Mouse (Mus musculus): ENCODE measurements around the gene Pdia3. TPM values are rescaled to one million over a fixed set of nuclear protein-coding genes. Genes with fewer than 3 reads are reported as not detected.
"Not testable (repeated sequence)": the region's sequence is repeated elsewhere in the genome, so short reads cannot be mapped to it uniquely, and the experiment has no call there.

Gene Pdia3
- polyA plus RNA-seq, 1 experiment from 2014 or later: 491 TPM

DNA sequence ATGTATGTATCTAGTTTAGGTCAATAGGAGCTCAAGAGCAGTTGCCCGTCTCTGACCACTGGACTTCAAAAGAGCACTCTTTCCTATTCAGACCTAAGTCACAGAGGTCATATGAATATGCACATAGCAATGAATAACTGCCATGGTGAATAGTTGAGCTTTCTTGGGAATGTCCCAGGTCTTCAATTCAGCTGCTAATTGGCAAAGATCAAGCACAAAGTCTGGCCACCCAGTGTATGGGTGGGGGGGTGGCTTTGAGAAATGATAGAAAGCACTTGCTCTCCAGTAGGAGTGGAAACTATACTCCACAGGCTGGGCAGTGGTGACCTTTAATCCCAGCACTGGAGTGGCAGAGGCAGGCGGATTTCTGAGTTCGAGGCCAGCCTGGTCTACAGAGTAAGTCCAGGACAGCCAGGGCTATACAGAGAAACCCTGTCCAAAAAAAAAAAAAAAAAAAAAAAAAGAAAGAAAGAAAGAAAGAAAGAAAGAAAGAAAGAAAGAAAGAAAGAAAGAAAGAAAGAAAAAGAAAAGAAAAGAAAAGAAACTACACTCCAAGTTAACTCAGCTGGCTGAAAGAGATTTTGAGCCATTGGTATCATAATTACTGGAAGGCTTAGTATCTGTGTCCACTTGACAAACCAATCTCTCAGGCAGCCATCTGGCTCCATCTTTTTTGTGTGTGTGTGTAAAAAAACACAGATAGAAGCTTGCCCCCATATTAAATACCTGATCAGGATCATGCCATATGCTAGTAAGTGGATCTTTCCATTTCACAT lies 64.1 kb downstream of the Pdia3 start:
- Histone ChIP-seq H3K4me2 (no peak overlapping the region), H3K9ac (ENCODE audit: low read depth, low read length) (no peak overlapping the region), H3K9me3 (ENCODE audit: control insufficient read depth, low read length) (no peaks in the 10 kb centered on the region), H3K36me3 (ENCODE audit: control insufficient read depth, insufficient read depth, low read length) (no peaks in the 10 kb centered on the region), H3K4me3 (ENCODE audit: low read depth, low read length) (no peak overlapping the region), H3K27ac (ENCODE audit: low read depth, low read length) (no peak overlapping the region), H3K4me1 (replicated peaks; ENCODE audit: control insufficient read depth, insufficient read depth, low read length) (no peaks in the 10 kb centered on the region), H3K27me3 (replicated peaks; ENCODE audit: control insufficient read depth, insufficient read depth, low read length) (no peaks in the 10 kb centered on the region)
- no peak for DNase-seq (ENCODE audit: low spot score)
- ATAC-seq (replicated peaks; ENCODE audit: low FRiP score): no peak
- 82% methylated on average over 3 of the region's 3 CpGs for WGBS

DNA sequence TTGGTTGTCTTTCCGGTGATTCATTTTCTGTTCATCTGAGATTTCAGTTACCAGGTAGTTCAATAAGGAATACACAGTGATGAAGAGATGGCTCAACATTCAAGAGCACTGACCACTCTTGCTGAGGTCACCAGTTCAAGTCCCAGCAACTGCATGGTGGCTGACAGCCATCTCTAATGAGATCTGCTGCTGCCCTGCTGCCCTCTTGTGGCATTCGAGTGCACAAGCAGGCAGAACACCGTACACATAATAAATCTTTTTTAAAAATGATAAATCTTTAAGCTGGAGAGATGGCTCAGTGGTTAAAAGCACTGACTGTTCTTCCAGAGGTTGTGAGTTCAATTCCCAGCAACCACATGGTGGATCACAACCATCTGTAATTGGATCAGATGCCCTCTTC lies 66.9 kb downstream of the Pdia3 start:
- H3K27me3 ChIP-seq (replicated peaks; ENCODE audit: control insufficient read depth, insufficient read depth, low read length): no peaks in the 10 kb centered on the region
- no peak overlapping the region for H3K4me3 ChIP-seq (ENCODE audit: low read depth, low read length)
- H3K4me2 ChIP-seq: no peak overlapping the region
- H3K4me1 ChIP-seq (replicated peaks; ENCODE audit: control insufficient read depth, insufficient read depth, low read length): no peaks in the 10 kb centered on the region
- 48% methylated on average over 3 of the region's 3 CpGs for WGBS
- DNase-seq (ENCODE audit: low spot score) (no peak), ATAC-seq (replicated peaks; ENCODE audit: low FRiP score) (no peak; the same call in 1 of the 2 replicates)
- no peak overlapping the region for H3K27ac ChIP-seq (ENCODE audit: low read depth, low read length)
- no peak overlapping the region for H3K9ac ChIP-seq (ENCODE audit: low read depth, low read length)
- no peaks in the 10 kb centered on the region for H3K9me3 ChIP-seq (ENCODE audit: control insufficient read depth, low read length)
- H3K36me3 ChIP-seq (ENCODE audit: control insufficient read depth, insufficient read depth, low read length): no peaks in the 10 kb centered on the region

DNA sequence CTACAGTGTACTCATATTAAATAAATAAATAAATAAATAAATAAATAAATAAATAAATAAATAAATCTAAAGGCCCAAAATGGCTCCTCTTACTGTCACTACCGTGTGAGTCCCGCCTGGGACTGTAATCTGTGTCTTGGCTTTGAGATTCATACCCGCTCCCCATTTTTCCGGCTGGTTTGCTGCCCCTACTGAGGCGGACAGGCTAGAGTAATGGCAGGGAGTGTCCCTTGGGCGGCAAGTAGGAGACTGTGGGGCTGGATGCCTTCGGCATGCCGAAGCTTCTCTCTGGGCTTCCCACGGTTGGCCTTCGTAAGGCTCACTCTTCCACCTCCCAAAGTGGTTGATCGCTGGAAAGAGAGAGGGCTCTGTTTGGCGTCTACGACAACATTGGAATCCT lies 67.3 kb downstream of the Pdia3 start:
- H3K4me2 ChIP-seq; H3K36me3 ChIP-seq (ENCODE audit: control insufficient read depth, insufficient read depth, low read length); DNase-seq (ENCODE audit: low spot score); H3K4me3 ChIP-seq (ENCODE audit: low read depth, low read length); H3K9ac ChIP-seq (ENCODE audit: low read depth, low read length); H3K9me3 ChIP-seq (ENCODE audit: control insufficient read depth, low read length); H3K27ac ChIP-seq (ENCODE audit: low read depth, low read length); ATAC-seq (replicated peaks; ENCODE audit: low FRiP score); H3K27me3 ChIP-seq (replicated peaks; ENCODE audit: control insufficient read depth, insufficient read depth, low read length); H3K4me1 ChIP-seq (replicated peaks; ENCODE audit: control insufficient read depth, insufficient read depth, low read length): not testable (repeated sequence)
- 83% methylated on average over 13 of the region's 13 CpGs for WGBS

DNA sequence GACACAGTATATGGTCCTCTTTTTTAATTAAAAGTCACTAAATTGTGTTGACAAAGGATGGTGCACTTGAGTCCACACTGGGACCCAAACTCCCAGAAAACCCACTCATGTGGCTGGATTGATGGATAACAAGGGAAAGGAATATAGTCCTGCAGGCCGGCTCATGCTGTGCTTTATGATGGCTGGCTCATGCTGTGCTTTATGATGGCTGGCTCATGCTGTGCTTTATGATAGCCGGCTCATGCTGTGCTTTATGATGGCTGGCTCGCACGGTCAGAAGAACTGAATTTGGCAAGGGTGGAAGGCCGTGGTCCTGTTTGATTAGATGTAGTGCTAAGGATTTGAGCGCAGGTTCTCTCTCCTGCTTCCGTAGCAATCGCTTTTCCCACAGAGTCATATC lies 70.0 kb downstream of the Pdia3 start:
- H3K9me3 ChIP-seq (ENCODE audit: control insufficient read depth, low read length): no peaks in the 10 kb centered on the region
- H3K4me3 ChIP-seq (ENCODE audit: low read depth, low read length): no peak overlapping the region
- 76% methylated on average over 8 of the region's 8 CpGs for WGBS
- H3K9ac ChIP-seq (ENCODE audit: low read depth, low read length): no peak overlapping the region
- no peak for DNase-seq (ENCODE audit: low spot score)
- H3K27me3 ChIP-seq (replicated peaks; ENCODE audit: control insufficient read depth, insufficient read depth, low read length): no peaks in the 10 kb centered on the region
- H3K27ac ChIP-seq (ENCODE audit: low read depth, low read length): no peak overlapping the region
- H3K36me3 ChIP-seq (ENCODE audit: control insufficient read depth, insufficient read depth, low read length): no peaks in the 10 kb centered on the region
- H3K4me1 ChIP-seq (replicated peaks; ENCODE audit: control insufficient read depth, insufficient read depth, low read length): no peaks in the 10 kb centered on the region
- ATAC-seq (replicated peaks; ENCODE audit: low FRiP score): no peak
- no peak overlapping the region for H3K4me2 ChIP-seq

DNA sequence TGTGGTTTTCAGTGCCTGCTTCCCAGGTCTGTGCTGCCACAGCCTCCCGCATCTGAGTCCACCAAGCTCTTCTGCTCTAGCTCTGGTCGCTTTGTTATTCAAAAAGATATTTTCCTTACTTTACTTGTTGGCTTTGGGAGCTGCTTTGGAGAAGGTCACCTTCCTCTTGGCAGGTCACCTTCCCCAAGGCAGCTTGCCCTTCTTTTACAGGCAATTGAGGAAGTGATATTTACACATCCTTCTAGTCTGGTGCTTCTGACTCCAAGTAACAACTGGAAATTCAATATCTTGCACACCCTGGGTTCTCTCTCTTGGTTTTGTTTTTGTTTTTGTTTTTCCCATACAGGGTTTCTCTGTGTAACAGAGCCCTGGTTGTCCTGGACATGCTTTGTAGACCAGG lies 70.8 kb downstream of the Pdia3 start:
- not testable (repeated sequence) for H3K4me1 ChIP-seq (replicated peaks; ENCODE audit: control insufficient read depth, insufficient read depth, low read length); H3K9me3 ChIP-seq (ENCODE audit: control insufficient read depth, low read length); H3K9ac ChIP-seq (ENCODE audit: low read depth, low read length); H3K4me2 ChIP-seq; H3K27ac ChIP-seq (ENCODE audit: low read depth, low read length); H3K4me3 ChIP-seq (ENCODE audit: low read depth, low read length); DNase-seq (ENCODE audit: low spot score); H3K36me3 ChIP-seq (ENCODE audit: control insufficient read depth, insufficient read depth, low read length); H3K27me3 ChIP-seq (replicated peaks; ENCODE audit: control insufficient read depth, insufficient read depth, low read length); ATAC-seq (replicated peaks; ENCODE audit: low FRiP score)
- WGBS: 80% methylated on average over 1 of the region's 2 CpGs

Small RNA genes within 50 kb of the gene (microRNA-seq; reads per million reads assigned to microRNA genes)
- not detected for gene Gm22953 (ENCODE audit: borderline number of aligned reads)

Other genes starting within 250 kb of the Pdia3 start
- gene Tubgcp4, start 243.1 kb upstream of the Pdia3 start, polyA plus RNA-seq (2014; fragmentation: Nextera tagmentation; extraction: Ambion mirVana): 50.4 and 51.0 TPM in 2 replicates
- 7.6 and 8.8 TPM in 2 replicates for gene Zscan29, start 242.7 kb upstream of the Pdia3 start, polyA plus RNA-seq (2014; fragmentation: Nextera tagmentation; extraction: Ambion mirVana)
- gene Trp53bp1, start 142.4 kb upstream of the Pdia3 start, polyA plus RNA-seq (2014; fragmentation: Nextera tagmentation; extraction: Ambion mirVana): 32.4 and 36.0 TPM in 2 replicates
- 1.5 and 2.1 TPM in 2 replicates for gene Map1a, start 124.2 kb upstream of the Pdia3 start, polyA plus RNA-seq (2014; fragmentation: Nextera tagmentation; extraction: Ambion mirVana)
- 9.6 and 10.1 TPM in 2 replicates for gene Ppip5k1, start 58.4 kb upstream of the Pdia3 start, polyA plus RNA-seq (2014; fragmentation: Nextera tagmentation; extraction: Ambion mirVana)
- 1.7 TPM in 2 replicates for gene Ckmt1, start 56.1 kb upstream of the Pdia3 start, polyA plus RNA-seq (2014; fragmentation: Nextera tagmentation; extraction: Ambion mirVana)
- not detected in 2 replicates for gene Strc, start 26.6 kb upstream of the Pdia3 start, polyA plus RNA-seq (2014; fragmentation: Nextera tagmentation; extraction: Ambion mirVana)
- 1.6 and 1.7 TPM in 2 replicates for gene Catsper2, start within 50 bp of the Pdia3 start, polyA plus RNA-seq (2014; fragmentation: Nextera tagmentation; extraction: Ambion mirVana)
- gene Ell3, start 30.5 kb downstream of the Pdia3 start, polyA plus RNA-seq (2014; fragmentation: Nextera tagmentation; extraction: Ambion mirVana): 2.6 and 4.3 TPM in 2 replicates
- 385 and 481 TPM in 2 replicates for gene Serf2, start 35.4 kb downstream of the Pdia3 start, polyA plus RNA-seq (2014; fragmentation: Nextera tagmentation; extraction: Ambion mirVana)
- 146 and 164 TPM in 2 replicates for gene Hypk, start 39.5 kb downstream of the Pdia3 start, polyA plus RNA-seq (2014; fragmentation: Nextera tagmentation; extraction: Ambion mirVana)
- 0.12 TPM in 1 of 2 replicates, not detected in the other for gene Serinc4, start 43.0 kb downstream of the Pdia3 start, polyA plus RNA-seq (2014; fragmentation: Nextera tagmentation; extraction: Ambion mirVana)
- gene Mfap1b, start 60.3 kb downstream of the Pdia3 start, polyA plus RNA-seq (2014; fragmentation: Nextera tagmentation; extraction: Ambion mirVana): 43.2 and 44.0 TPM in 2 replicates
- 22.4 and 23.0 TPM in 2 replicates for gene Mfap1a, start 92.9 kb downstream of the Pdia3 start, polyA plus RNA-seq (2014; fragmentation: Nextera tagmentation; extraction: Ambion mirVana)
- gene Wdr76, start 92.9 kb downstream of the Pdia3 start, polyA plus RNA-seq (2014; fragmentation: Nextera tagmentation; extraction: Ambion mirVana): 15.4 and 15.5 TPM in 2 replicates